Mouse (Mus musculus) lung, adult 2 months (tissue): ENCODE measurements around the gene Dazl.

ENCODE experiments used
- CTCF ChIP-seq: fragments of 200-500 bp; IDR thresholded peaks from 2 replicates; pipeline ENCODE4 v1.5.1; 2011; ENCODE audit warnings: mild to moderate bottlenecking, low read length, control low read depth; ENCODE audit not compliant: insufficient read depth
- POLR2A ChIP-seq: fragments of 200-500 bp; IDR thresholded peaks from 2 replicates; pipeline ENCODE4 v1.6.1; 2011; ENCODE audit warnings: low read depth, mild to moderate bottlenecking, control low read depth, low read length, borderline replicate concordance; ENCODE audit errors: extremely low read depth

GRCm38 (mm10) chr17:50332012-50332300 is 38.5 kb upstream of the Dazl start:
- TF ChIP-seq POLR2A (no peak), CTCF (no peak)
